Mouse (Mus musculus) liver, postnatal 0 days (tissue): Measurements from ENCODE around the gene Ndufs7.

ENCODE experiments used
- CTCF ChIP-seq: sonication (generic); IDR thresholded peaks from 2 replicates; pipeline ENCODE4 v1.5.1; 2016; ENCODE audit warnings: antibody characterized with exemption, low read depth
- EP300 ChIP-seq: IDR thresholded peaks from 2 replicates; pipeline ENCODE4 v1.6.1; 2016; ENCODE audit warnings: antibody characterized with exemption, low read depth, mild to moderate bottlenecking

GRCm38 (mm10) chr10:80279273-80279672, 30.4 kb downstream of the Ndufs7 start:
- TF ChIP-seq EP300 (no peak), CTCF (no peak)
